Mouse (Mus musculus): ENCODE measurements around the gene 2310057J18Rik.
"Not testable (repeated sequence)": the region's sequence is repeated elsewhere in the genome, so short reads cannot be mapped to it uniquely, and the experiment has no call there.

Gene 2310057J18Rik

GRCm38 (mm10) chr10:28986203-28986602, at the start of gene 2310057J18Rik:
2310057J18Rik (minus strand) TSS chr10:28986303.
- no peak for DNase-seq (ENCODE audit: low spot score in 2 of 2)

GRCm38 (mm10) chr10:29029960-29030359, 43.9 kb upstream of the 2310057J18Rik start:
- DNase-seq (ENCODE audit: low spot score in 2 of 2) = not testable (repeated sequence)

DNA sequence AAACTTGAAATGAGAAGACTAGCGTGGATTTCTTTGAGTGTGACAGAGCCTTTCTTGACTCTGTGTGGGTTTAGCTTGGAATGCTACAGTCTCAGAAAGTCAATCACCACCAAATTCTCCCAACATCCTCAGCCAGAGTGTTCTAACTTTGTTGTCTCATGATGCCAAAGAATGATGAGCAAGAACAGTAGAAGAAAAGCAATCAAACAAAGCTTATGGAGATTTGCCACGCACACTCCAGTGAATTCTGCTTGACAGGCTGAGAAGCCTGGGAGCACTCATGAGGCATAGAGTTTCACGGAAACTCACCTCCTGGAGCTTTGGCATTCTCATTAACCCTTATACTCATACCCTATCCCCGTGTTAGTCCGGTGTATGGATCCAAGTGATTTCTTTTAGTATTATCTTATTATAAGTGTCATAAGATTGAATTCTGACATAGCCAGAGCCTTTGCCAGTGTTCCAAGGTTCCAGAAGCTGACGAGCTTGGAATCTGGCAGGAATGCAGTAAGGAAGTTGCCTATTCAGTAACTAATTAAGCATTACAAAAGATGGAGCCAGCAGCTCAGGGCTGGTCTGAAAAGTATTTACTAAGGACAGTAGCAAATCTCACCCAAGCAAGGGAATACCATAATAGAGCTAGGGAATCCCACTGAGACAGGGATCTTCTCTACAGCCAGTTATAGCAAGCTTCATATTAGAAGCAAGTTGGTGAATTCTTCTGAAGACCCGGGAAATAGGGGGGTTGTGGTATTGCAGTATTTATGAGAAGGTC, 33.6 kb upstream of the 2310057J18Rik start:
- DNase-seq (ENCODE audit: low spot score in 2 of 2) = no peak

GRCm38 (mm10) chr10:28997776-28998175, 11.7 kb upstream of the 2310057J18Rik start:
- no peak for DNase-seq (ENCODE audit: low spot score in 2 of 2)

- DNase-seq (ENCODE audit: low spot score in 2 of 2) = no peak
Measured at GRCm38 (mm10) chr10:28988990-28989389, 2.9 kb upstream of the 2310057J18Rik start.

GRCm38 (mm10) chr10:28968189-28968588, 17.9 kb downstream of the 2310057J18Rik start:
- DNase-seq (ENCODE audit: low spot score in 2 of 2) = no peak

DNA sequence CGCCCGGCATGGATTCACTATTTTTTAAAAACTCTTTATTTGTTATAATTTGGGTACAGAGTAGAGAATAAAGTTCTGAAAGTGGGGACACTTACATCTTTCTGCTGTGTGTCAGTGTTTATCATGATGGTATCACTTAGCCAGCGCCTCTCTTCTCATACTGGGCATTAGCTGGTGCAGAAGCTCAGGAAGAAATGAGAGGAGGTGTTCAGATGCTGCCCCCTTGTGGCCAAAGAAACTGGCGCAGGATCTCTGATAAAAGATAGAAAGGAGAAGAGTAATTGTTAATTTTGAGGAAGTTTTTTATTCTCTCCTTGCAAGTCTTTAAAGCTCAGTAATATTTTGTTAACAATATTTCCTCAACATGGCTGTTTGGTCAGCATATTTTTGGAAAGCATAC, 31.0 kb downstream of the 2310057J18Rik start:
- DNase-seq (ENCODE audit: low spot score in 2 of 2) = no peak

- no peak for DNase-seq (ENCODE audit: low spot score in 2 of 2)
Measured at GRCm38 (mm10) chr10:28954515-28954914, 31.6 kb downstream of the 2310057J18Rik start.

Data from natural killer cell, adult 2 months (primary cell).